Mouse (Mus musculus) thymus, adult 2 months (tissue): Measurements from ENCODE around the gene Ak5.

Experiments
- CTCF ChIP-seq: fragments of 200-500 bp; IDR thresholded peaks from 2 replicates; pipeline ENCODE4 v1.5.1; 2012; ENCODE audit warnings: mild to moderate bottlenecking, control low read depth, low read length, moderate library complexity, borderline replicate concordance; ENCODE audit not compliant: control insufficient read depth, poor library complexity, insufficient read depth; ENCODE audit errors: extremely low read depth
- POLR2A ChIP-seq: fragments of 200-500 bp; IDR thresholded peaks from 2 replicates; pipeline ENCODE4 v1.6.1; 2012; ENCODE audit warnings: mild to moderate bottlenecking, low read length, control low read depth, moderate library complexity; ENCODE audit not compliant: control insufficient read depth, poor library complexity, insufficient read depth; ENCODE audit errors: extremely low read depth

- TF ChIP-seq CTCF (no peak), POLR2A (no peak)
Observed at GRCm38 (mm10) chr3:152478599-152479435, 189.3 kb downstream of the Ak5 start.
